Mouse (Mus musculus): ENCODE measurements around the gene Bri3.

The Bri3 gene

DNA sequence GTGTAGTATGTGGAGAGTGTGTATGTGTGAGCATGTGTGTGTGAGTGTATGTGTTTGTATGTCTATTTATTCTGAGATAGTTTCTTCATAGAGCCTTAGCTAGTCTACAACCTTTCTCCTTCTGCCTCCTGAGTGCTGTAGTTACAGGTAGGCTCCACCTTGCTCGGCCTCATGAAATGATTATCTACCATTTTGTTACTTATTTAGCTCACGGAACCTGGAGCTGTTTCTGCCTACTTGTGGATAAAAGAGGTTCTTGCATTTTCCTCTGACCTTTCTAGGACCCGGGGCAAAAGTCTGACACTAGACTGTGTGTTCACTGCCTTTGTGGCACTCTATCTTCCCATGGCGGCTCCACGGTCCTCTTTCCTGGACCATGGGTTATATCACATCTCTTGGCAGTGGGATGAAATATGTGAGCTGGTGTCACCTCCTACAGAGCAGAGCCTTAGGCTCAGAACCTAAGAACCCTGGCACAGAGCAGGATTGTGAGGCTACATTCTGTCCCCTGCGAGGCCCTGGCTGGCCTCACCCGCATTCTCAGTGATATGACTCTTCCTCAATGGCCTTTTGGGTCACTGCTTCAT lies at the start of gene Bri3:
Bri3 (plus strand) TSS at position 537 of the 587 bp plus-strand sequence.
- in situ Hi-C loops (cut with MboI; ENCODE audit: low sequenced_read_pairs), result loop anchor here (25.0 kb wide), 1 partner anchor 493 kb away; no protein-coding TSS in a partner anchor

DNA sequence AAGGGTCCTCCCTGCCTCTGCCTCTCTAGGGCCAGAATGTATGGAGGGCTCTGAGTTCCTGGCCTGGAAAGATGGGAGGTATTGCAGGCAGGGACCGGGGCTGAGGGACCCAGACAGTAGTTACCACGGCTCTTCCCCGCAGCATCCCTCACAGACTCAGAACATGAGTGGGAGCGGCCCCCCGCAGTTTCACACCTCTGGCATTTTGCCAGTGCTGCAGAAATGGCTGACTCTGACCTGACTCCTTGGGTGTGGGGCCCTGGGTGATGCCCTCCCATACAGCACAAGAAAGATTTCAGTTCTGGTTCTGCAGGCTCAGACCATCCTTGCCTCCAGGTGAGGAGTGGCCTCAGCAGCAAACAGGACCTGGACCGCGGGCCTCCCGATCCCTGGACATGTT lies 48.7 kb upstream of the Bri3 start:
- in situ Hi-C loops (cut with MboI; ENCODE audit: low sequenced_read_pairs), result no loop called here

DNA sequence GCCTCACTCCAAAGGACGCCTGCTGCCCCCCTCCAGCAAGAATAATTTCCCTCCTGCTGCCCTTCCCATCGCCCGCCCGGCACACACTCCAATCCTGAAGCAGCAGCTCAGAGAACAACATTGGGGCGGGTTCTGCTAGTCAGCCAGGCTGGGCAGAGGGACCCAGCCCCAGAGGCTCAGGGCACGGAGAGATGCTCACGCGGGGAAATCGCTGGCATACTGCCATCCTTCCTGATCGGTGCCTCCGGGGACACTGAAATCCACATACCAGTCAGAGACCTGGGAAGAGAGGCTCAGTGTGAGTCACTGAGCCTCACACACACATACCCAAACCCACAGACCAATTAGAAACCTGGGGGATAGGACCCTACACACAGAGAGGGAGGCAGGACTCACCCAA lies 43.6 kb upstream of the Bri3 start:
- in situ Hi-C loops (cut with MboI; ENCODE audit: low sequenced_read_pairs), result no loop called here

DNA sequence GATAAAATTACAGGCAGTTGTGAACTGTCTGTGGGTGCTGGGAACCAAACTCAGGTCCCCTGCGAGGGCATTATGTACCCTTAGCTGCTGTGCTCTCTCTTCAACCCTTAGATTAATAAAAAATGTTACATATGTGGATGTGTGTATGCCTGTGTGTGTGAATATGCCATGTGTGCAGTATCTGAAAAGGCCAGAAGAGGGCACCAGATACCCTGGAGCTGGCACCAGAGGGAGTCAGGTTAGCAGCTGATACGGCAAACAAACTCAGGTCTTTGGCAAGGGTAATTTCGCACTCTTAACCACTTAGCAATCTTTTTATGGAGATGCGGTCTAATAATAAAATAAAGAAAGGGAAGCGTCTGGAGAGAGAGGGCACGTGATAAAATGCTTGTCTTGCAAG lies 41.8 kb upstream of the Bri3 start:
- in situ Hi-C loops (cut with MboI; ENCODE audit: low sequenced_read_pairs), result no loop called here

DNA sequence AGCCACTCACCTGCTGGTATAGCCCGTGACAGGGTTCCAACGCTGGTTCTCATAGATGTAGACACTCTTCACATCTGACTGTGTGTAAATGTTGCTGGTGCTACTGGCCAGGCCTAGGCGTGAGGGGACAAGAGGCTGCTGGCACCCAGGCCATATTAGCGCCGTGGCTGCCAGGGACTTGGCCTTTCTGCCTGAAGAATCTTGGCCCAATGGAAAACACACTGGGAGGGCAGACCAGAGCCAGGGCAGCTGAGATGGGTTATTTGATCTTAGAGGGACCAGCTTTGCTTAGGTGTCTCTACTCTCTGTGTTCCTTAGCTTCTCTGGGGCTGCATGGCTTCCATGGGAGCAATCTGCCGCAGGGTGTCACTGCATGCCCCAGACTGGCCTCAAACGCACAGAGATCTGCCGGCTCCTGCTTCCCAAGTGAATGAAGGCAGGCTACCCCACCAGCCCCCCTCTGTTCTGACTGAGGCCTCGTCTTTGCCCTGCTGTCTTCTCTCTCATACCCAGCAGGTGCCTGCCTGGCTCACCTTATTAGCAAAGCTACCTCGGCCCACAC lies 40.8 kb upstream of the Bri3 start:
- in situ Hi-C loops (cut with MboI; ENCODE audit: low sequenced_read_pairs), result no loop called here

DNA sequence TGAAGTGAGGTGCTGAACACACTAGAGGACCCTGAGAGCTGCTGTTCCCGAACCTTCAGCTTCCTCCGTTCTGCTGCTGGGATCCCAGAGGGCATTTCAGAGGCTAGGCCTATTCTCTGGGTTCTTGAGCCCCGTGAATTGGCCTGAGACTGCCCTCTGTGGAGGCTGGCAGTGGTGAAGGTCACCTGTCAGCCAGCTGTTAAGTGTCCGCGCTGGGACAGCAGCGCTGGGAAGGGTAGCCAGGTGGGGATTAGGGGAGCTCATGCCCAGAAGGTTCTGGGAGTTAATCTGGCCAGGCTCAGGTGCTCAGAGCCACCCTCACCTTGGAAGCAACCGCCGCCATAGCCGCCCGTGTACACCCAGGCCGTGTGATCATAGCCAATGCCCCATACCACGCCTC lies 39.9 kb upstream of the Bri3 start:
- in situ Hi-C loops (cut with MboI; ENCODE audit: low sequenced_read_pairs), result no loop called here

DNA sequence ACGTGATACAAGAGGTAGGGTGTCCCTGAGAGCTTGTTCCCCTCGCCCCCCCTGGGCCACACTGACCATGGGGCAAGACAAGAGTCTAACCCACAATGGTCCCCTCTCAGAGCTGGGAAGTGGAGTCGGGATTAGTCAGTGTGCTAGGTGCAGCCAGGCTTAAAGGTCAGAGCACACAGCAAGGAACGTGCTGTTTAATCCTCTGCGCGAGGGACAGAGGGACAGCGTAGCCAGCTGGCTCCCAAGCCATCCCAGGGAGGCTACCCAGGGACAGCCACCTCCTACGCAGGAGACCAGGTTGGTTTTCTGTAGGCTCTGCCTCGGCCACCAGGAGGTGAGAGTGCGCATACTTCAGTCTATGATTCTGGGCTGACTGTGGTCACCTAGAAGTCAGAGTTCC lies 39.3 kb upstream of the Bri3 start:
- in situ Hi-C loops (cut with MboI; ENCODE audit: low sequenced_read_pairs), result no loop called here

DNA sequence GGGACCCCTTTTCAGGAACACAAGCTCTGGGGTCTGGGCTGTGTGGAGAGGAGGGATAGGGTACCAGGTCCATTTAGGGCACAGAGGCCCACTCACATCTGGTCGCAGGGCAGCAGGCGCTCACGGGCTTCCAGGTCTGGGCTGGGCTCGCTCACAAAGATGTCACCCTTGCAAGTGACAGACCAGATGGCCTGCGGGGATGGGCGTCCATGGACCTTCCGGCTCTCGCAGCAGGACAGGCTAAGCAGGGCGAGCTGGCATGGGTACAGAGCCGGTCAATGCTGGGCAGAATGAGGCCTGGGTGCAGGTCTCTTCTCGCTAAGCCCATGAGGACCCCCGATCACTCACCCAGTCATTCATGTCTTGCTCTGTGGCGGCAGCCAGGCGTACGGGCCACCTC lies 38.2 kb upstream of the Bri3 start:
- in situ Hi-C loops (cut with MboI; ENCODE audit: low sequenced_read_pairs), result no loop called here

DNA sequence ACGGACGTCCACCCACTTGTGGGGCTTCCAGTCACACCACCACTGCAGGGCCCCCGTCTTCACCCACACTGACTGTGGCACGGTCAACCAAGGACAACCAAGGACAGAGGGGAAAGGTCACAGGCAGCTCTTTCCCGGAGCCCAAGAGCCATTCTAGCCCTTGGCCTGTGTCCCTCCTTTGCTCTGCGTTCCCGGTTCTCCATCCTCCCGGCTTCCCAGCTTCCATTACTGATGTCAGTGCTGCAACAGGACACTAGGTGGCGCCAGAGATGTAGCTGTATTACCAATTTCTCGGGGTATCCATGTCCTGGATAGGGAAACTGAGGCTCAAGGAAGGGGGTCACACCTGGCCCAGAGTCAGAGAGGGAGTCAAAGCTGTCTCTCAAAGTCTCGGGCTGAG lies 36.8 kb upstream of the Bri3 start:
- in situ Hi-C loops (cut with MboI; ENCODE audit: low sequenced_read_pairs), result no loop called here

DNA sequence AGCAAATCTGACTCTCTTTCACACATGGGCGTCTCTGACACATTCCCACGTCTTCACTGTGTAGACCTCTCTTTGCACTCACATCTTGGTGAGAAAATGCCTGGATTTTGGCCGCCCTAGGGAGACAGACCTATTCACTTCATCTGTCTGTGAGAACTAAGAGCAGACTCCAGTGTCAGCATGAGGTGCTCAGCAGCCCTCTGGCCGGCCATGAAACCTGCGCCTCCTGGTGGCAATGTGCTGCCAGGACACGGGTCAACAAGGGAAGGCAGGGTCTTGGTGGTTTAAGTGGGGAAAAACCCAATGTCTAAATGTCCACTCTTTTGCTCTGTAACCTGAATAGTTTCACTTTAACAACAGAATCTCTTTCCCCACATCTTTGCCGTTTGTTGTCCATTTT lies 29.8 kb upstream of the Bri3 start:
- in situ Hi-C loops (cut with MboI; ENCODE audit: low sequenced_read_pairs), result no loop called here

DNA sequence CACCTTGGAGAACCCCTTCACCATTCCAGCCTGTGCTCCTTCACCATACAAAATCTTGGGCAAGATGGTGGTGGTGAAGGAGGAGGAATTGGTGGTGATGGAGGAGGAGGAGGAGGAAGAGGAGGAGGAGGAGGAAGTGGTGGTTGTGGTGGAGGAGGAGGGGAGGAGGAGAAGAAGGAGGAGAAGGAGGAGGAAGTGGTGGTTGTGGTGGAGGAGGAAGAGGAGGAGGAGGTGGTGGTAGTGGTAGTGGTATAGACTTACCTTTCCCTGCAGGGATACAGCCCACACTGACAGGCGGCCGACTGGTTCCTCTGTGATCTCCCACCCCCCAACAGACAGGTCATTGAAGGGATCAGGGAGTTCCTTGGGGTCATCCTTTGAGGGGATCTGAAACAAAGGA lies 28.2 kb upstream of the Bri3 start:
- in situ Hi-C loops (cut with MboI; ENCODE audit: low sequenced_read_pairs), result no loop called here

DNA sequence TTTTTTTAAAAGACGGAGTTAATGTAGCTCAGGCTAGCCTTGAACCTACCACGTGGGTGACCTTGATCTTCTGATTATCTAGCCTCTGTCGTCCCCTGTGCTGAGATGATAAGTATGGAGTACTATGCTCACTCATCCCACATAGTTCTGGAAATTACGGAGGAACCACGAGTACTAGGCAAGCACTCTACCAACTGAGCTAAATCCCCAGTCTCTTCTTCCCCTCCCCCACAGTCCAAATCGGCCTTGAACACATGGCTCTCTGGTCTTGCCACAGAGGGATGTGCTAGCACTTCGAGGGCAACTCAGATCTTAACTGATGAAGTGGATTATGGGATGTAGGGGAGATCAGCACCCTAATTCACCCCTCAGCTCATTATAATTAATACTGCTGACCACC lies 26.2 kb upstream of the Bri3 start:
- in situ Hi-C loops (cut with MboI; ENCODE audit: low sequenced_read_pairs), result no loop called here

DNA sequence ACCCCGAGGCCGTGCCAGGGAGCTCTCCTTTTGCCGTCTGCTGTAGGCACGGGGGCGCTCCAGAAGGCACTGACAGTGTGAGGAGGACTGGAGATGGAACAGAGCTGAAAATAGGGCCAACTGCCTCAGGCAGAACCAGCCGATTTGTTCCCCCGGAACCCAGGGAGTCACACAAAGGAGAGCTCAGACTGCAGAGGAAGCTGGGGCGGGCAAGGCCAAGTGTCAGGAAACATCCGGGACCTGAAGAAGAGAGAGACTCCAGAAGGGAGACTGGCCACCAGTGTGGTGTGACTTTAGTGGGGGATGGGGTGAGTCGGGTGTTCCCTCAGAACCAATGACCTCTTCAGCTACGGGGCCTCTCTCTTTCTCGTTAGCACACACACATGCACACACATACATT lies 24.9 kb upstream of the Bri3 start:
- in situ Hi-C loops (cut with MboI; ENCODE audit: low sequenced_read_pairs), result no loop called here

DNA sequence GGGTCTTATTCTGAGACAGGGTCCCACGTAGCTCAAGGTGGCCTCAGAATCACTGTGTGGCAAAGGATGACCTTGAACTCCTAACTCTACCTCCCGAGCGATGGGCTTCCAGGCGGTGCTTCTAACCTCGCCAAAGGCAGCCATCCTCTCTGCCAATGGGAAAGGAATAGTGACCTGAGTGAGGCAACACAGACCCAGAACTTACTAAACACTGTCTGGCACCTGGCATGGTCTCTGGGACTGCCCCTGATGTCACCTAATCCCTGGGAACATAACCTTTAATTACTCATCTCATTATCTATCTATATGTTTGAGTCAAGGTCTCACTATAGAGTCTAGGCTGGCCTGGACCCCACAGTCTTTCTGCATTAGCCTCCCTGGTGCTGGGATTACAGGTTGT lies 24.3 kb upstream of the Bri3 start:
- in situ Hi-C loops (cut with MboI; ENCODE audit: low sequenced_read_pairs), result no loop called here

DNA sequence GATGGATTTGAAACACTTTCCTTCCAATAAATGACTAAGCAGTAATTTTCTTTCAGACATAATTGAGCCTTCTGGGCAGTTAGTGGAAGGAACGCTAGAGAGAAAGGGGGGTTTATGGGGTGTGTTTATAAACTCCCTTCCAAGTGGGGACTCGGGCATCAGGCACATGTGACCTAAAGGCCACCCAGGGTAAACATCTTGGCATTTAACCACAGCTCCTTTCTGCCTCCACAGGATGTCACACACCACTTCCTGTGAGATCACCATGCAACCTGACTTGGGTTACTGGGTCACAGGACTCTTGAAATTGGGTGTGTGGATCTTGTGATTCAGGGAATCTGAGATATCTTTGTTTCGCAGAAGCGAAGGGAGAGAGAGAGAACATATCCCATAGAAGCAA lies 22.9 kb upstream of the Bri3 start:
- in situ Hi-C loops (cut with MboI; ENCODE audit: low sequenced_read_pairs), result no loop called here

DNA sequence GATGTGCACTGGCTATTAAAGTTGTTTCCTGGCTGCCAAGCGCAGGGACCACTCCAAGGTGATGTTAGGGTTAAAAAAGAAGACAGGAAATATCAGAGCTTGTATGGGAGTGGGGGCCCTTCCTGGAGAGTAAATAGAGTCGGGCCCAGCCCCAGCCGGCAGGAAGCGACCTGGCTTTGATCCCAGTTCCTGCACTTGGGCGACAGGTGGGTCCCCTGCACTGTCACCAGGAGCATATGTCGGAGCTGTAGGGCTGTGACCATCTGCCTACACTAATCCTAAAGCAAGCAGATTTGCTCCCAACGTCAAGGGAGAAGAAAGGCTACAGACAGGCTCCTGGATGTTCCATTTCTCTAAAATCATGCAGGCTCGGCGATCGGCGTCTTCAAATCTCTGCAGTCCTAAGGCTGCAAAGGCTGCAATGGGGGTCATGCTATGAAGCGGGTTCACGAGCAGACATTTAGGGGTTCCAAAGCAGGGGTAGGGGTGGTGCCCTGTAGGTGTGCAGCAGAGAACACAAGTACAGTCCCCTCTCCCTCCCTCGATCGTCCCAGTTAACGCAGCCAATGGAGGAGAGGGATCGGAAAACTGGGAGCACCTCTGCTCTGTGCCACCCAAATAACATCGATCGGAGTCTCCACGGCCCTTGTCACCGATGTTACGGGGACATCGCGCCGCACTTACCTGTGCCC lies 21.3 kb upstream of the Bri3 start:
- in situ Hi-C loops (cut with MboI; ENCODE audit: low sequenced_read_pairs), result no loop called here

DNA sequence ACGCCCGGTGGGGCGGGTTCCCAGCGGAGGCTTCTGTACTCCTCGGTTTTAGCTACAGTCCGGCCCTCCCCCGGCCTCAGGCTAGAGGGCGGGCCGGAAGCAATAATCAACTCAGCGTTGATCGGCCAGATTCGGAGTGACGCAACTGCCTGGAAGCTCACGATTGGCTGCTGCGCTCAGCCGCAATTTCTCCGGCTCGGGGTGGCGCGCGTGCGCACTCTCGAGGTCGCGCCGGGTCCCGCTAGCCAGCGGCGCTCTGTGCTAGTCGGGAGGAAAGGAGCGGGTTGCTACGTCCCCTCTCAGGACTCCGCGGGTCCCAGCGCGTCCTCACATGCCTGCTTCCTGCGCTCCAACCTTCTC lies 20.8 kb upstream of the Bri3 start, which contains the start of gene Tecpr1:
Tecpr1 (minus strand) TSS at position 113 of the 360 bp plus-strand sequence.
- in situ Hi-C loops (cut with MboI; ENCODE audit: low sequenced_read_pairs), result no loop called here

DNA sequence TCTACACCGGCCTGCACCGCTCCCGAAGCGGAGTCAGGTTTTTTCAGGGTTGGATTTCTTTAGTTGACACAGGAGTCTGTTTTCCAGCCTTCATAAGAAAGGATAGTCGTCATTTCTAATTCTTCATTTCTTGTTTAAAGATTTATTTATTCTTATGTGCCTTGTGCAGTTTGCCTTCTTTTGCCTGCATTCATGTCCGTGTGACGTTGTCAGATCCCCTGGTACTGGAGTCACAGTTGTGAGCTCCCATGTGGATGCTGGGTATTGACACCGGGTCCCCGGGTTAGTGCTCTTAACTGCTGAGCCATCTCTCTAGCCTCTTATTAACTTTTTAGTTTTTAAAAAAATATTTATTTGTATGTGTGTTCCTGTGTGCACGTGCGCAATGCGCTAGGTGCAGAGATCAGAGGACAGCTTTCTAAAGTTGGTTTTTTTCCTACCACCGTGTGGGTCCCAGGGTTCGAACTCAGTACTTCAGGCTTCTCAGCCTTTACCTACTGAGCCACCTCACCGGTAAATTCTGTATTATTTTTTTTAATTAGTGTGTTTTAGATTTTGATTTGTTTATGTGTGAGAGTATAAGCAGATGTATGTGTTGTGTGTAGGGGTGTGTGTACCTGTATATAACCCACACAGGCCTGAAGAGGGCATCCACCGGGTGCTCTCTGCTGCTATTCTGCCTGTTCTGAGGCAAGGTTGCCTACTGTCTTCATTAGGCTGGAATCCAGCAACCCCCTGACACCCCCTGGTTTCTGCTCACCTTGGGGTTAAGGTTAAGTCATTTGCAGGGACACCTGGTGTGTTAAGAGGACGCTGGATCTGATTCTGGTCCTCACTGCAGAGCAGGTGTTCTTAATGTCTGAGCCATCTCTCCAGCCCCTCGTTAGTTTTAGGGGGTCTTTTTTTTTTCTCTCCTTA lies 20.1 kb upstream of the Bri3 start:
- in situ Hi-C loops (cut with MboI; ENCODE audit: low sequenced_read_pairs), result no loop called here

DNA sequence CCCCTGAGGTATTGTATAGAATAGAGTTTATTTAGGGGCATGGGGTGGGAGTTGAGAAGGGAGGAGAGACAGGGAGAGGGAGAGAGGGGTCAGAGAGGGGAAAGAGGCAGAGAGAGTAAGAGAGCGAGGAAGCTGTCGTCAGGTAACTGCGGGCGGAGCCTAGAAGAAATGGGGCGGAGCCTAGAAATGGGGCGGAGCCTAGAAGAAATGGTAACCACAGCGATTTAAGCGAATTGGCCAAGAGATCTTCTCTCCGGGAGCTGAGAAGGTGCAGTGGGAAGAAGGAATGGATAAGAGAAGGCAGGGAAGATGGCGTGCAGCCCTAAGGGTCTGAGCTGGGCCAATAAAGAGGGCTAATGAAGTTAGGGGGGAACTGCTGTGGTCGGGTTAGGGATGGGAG lies 18.0 kb upstream of the Bri3 start:
- in situ Hi-C loops (cut with MboI; ENCODE audit: low sequenced_read_pairs), result loop anchor here (25.0 kb wide), 1 partner anchor 511 kb away; no protein-coding TSS in a partner anchor

DNA sequence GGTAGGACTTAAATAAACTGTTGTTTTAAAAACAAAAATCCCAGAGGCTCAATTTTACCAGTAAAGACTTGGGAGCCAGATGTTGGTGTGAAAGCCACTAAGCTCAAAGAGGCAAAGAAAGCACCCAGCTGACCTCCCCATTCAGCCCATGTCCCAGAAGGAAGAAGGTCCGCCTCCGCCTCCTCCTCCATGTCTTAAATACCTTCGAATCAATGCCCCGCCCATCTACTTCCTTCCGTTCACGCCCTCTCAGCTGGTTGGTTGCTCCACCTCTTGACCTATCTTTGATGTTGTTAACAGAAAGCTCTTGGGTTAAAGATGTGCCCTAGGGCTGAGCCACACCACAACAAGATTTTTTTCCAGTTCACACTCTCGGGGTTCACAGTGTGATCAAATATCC lies 14.0 kb upstream of the Bri3 start:
- in situ Hi-C loops (cut with MboI; ENCODE audit: low sequenced_read_pairs), result loop anchor here (25.0 kb wide), 1 partner anchor 507 kb away; no protein-coding TSS in a partner anchor

DNA sequence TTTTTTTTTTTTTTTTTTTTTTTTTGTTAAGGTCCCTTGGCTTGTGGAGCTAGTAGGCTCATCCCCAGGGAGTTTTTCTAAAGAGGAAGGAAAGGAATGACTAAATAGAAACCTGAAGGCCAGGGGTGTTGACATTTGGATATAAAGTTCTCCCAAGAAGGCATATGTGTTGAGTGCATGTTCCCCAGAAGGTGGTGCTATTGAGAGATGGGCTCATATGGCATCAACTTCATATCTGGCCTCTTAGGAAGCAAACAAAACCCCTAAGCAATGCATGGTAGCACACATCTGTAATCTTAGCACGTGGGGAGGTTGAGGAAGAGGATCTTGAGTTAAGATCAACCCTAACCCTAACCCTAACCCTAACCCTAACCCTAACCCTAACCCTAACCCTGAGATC lies 12.8 kb upstream of the Bri3 start:
- in situ Hi-C loops (cut with MboI; ENCODE audit: low sequenced_read_pairs), result loop anchor here (25.0 kb wide), 1 partner anchor 506 kb away; no protein-coding TSS in a partner anchor

All from CH12F3 (cell line).